ENCODE assay signal across 7 mouse cellular contexts in the genomic region with DNA sequence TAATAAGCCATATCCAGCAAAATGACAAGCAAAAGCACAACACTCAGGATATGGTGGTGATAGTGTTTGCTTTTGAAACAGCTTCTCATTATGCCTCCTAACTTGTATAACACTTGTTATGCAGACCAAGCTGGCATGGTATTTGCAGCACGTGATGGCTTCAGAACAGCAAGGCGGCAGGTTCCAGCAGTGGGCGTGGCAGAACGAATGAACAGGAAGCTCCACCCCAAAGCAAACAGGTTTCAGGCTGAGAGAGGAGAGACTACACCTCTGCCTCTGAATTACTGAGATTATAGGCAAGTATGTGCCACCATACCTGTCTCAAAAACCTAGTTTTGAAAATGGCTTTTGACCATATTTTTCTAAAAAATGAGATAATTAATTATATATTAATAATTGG.
A peak's percentile ranks its signal among the peaks of the same experiment; 100 is the strongest.
DNase-seq lines count a peak whose midpoint lies in the region.

No protein-coding gene starts in this region.

- peak; percentile 13 for DNase-seq in layer of hippocampus, adult 11-12 months (ENCODE audit: low spot score)
- DNase-seq in layer of hippocampus, adult 9-10 months (ENCODE audit: low spot score): no peak
- peak; percentile 22 for DNase-seq in ES-CJ7 (ENCODE audit: low read depth, low spot score)
- DNase-seq in lung, postnatal 25 days (ENCODE audit: low spot score): peak; percentile 55
- DNase-seq in thymus, postnatal 14 days: peak; percentile 33
- DNase-seq in adrenal gland, adult 2 months: no peak
- no peak for DNase-seq in right cerebral cortex, postnatal 4 days

Comparison
In these comparisons a context has a peak if more than half of its experiments do, and no peak if none do; other contexts are left out.
1. DNase-seq: peak in layer of hippocampus, adult 11-12 months (single experiment), ES-CJ7 (single experiment), lung, postnatal 25 days (single experiment) and thymus, postnatal 14 days (single experiment); none in layer of hippocampus, adult 9-10 months (single experiment), adrenal gland, adult 2 months (single experiment) and right cerebral cortex, postnatal 4 days (single experiment).